Mouse (Mus musculus) thymus, adult 18-20 months (tissue): ENCODE results near the gene Bcl2.
"Not testable (repeated sequence)": the region's sequence is repeated elsewhere in the genome, so short reads cannot be mapped to it uniquely, and the experiment has no call there.

Experiments used
- DNase-seq, 2 experiments: peaks; one replicate each; pipeline ENCODE4 v3.0.0; 2022; ENCODE audit warnings: mixed read lengths in 2 of 2

The Bcl2 gene

DNA sequence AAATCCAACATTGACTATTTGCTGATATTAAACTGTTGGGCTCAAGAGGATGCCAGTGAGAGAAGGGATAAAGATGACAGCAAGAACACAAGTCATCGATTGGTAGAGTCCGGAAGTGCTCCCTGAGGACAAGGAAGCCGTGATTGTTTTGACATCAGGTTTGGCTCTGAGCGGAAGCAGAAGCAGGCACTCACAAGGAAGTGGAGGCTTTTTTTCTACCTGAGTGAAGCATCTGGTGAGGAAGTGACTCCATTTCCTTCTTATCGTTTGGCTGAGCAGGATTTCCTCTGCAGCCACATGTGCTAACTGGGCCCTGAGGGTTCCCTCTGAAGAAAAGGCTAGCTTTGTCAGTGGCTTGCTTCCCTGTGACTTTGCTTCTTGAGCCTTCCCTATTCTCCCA lies 165.0 kb downstream of the Bcl2 start:
- DNase-seq: peak in 1 of 2 experiments; percentile 25

DNA sequence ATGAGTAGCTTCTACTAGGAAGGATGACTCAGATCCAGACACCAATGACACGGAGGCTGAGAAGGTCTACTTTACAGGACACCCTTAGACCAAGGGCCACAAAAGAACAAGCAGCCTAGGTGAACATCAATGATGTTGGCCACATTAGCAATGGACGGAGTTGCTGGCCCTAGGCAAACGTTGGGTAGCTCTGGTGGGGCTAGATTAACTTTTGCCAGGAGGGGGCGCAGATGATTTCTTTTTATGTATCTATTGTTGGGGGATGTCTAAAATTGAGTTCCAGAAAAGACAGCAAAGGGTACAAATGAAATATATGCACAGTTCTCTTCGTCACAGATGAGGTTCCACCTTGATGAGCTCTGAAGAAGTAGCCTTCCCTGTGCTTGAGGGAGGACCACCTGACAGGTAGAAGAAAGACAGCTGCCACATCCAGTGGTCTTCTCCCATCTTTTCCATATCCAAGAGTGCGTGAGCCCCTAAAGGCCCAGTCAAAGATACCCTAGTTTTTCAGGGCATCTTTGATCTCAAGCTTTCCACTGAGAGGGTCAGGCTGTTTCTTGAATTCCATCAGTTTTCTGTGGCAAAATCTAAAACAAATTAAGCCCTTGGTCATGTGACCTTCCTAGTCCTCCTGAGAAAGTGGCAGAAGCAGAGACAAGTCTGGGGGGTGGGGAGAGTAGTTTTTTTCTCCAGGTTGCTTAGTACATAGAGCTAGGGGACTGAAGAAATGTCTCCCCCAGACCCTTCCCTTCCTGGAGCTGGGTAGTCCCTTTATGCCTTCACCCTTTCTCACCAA lies 169.1 kb downstream of the Bcl2 start:
- DNase-seq: peak in 1 of 2 experiments; percentile 31

DNA sequence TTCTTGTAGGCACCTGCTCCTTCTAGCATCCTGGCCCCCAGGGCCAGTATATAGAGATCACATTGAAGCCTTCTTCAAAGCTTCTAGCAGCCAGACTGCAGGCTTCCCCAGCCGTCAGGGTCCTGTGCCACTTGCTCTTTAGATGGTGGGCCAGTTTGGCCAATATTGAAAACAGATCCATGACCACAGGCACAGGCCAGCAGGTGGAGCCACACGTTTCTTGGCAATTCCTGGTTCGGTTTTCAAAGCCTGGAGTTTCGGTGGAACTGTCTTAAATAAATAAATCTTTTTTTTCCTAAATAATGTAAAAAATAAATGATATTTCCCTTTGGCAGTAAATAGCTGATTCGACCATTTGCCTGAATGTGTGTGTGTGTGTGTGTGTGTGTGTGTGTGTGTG lies 171.3 kb downstream of the Bcl2 start:
- DNase-seq: no peak

DNA sequence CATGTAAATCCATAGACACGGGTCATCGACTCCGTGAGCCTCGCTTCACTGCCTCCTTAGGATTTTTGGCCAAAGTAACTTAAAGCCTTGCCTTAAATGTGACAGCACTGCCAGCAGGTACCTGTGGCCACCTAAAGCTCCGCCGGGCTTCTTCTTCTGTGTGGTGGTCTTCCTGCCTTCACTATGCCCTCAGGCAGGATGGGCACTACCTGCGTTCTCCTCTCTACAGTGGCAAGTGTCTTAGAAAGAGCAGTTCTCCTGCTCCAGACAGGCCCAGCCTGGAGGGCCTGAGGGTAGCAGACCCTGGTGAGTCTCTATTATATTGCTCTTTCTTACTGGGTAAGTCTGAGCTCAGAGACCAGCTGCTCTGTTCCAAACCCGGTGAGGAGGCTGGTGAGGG lies 172.2 kb downstream of the Bcl2 start:
- DNase-seq: no peak

DNA sequence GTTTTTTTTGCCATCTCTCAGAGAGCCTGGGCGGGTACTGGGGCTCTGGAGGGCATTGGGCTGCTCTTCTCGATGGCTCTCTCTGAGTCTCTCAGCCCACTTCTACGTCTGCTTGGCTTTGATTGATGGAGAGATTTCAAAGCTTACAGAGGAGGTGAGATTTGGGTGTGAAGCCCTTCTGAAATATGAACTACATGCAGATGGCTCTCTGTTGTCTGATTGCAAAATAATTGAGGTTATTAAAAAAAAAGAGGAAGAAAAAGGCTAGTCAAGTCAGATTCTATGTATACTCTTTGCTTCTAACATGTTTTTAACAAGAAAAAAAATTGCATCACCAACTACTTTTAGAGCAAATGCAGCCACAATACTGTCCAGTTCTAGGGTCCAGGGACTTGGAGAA lies 173.9 kb downstream of the Bcl2 start:
- no peak for DNase-seq

DNA sequence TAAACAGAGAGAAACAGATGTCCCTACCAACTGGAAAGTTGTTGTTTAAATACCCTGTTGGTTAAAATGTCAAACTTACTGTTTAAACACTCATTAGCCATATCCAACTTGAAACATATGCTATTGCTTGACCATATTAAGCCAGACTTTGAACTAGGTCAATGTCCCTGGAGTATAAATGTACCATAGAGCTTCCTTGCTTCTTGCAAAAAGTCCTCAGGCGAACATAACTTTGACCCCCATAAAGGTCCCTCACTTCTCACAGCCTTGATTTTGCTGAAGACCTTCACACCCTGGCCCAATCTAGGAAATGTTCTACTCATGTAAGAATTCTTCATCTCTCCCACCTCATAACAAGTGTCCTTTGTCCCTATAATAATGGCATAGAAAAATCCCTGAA lies 175.0 kb downstream of the Bcl2 start:
- DNase-seq: no peak

DNA sequence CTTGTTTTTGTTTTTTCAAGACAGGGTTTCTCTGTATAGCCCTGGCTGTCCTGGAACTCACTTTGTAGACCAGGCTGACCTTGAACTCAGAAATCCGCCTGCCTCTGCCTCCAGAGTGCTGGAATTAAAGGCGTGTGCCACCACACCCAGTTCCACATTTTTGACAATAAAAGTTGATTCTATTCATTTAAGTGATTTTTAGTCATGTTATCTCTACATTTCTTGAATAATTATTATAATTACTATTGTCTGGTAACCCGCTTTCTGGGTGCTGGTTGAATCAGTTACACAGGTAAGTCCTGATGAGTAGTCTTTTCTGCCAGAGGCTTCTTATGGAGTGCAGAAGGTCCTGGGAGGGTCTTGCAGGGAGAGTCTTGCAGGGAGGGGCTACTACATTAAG lies 179.2 kb downstream of the Bcl2 start:
- DNase-seq: not testable (repeated sequence)

DNA sequence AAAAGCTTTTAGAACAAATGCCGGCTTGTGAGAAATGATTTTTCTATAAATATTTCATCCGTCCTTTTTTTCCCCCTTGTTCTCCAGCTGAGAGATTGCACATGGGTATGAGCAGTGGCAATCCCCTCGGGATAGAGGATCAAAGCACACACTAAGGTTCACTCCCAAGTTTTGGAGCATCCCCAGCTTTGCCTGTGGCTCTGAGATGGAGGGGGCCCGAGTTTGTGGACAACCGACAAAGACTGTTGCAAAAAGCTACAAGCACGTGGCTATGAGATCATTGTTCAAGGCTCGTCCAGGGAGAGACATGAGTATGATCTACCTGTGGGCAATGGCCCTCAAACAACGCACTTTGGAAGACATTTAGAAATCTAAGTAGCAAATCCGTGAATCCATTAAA lies 184.5 kb downstream of the Bcl2 start:
- DNase-seq: no peak

DNA sequence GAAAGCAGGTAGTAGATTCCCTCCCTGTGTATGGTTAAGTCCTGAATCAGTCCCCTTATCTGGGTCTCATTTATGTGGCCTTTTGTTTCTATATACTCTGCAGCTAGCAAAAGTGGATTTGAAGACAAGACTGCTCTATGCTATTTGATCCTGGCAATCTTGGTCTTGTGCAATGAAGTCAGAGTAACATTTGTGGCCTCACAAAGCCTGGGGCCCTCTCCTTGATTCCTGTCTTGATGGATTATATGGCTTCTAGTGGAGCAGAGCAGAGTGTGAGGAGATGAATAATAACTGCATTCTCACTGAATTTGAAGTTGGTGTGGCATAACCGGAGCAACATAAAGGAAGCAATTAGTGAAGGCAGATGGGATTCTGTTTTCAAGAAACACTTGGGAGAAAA lies 186.5 kb downstream of the Bcl2 start:
- DNase-seq: no peak

DNA sequence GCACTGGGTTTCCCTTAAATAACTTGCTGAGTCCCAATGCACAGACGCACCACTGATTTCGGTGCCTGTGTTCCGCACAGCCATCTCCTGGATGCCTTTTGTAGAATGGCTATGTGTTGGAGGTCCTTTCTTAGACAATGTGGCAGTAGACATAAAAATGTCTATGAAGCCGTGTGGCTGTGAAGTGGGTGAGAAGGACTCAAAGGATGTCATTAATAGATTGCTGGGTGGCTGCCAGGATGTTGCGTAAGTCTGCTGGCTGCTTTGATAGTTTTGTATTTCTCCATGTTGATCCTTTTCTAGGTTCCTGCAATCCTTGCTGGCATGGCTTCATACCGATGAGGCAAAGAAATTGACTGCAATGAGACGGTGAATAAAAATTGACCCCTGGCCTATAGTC lies 187.3 kb downstream of the Bcl2 start:
- no peak for DNase-seq

DNA sequence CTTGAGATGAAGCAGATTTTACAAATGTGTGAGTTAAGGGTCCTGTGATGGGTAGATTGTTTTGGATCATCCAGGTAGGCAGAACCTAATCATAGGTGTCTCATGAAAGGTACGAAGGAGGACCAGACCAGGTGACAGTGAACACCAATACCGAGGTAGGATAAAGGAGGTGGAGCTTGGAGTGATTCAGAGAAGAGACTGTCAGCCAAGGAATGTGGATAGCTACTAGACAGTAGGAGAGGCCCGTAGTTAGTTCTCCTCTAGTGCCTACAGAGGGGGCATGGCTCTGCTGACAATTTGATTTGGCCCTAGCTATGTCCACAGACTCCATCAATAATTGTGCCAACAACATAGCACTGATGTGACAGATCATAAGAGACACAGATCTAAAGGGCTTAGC lies 188.0 kb downstream of the Bcl2 start:
- DNase-seq: no peak

DNA sequence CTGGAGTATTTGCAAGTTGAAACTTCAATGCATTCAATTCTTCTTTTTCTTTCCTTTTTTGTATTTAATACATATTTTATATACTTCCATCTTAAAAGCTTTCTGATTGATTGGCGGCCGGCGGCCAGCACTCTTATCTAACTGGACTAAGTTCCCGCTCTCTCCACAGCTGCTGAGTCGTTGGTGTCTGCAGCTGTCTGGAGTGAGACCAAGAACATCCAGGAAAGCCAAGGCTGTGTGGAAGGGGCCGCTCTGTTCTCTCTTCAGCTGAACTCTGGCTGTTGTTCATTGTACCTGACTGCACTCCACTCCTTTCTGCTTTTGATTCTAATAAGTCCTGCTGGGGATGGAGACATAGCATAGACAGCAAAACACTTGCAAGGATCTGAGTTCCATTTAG lies 190.3 kb downstream of the Bcl2 start:
- no peak for DNase-seq

DNA sequence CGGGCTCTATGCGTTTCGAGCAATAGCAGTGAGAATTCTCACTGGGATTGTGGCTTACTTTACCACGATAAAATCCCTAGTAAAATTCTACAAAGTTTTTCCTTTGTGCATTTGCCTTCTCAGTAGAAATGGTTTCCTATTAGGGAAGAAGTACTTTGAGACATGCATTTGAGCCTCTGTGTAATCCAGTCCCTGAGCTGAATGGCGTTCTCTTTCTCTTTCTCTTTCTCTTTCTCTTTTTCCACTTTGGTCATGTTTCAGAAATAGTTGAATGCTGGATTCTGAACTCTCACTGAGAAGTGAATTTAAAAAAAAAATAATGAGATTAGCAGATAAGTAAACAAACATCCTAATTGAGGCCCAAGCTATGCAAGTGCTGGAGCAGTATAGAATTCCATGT lies 191.1 kb downstream of the Bcl2 start:
- DNase-seq: no peak

DNA sequence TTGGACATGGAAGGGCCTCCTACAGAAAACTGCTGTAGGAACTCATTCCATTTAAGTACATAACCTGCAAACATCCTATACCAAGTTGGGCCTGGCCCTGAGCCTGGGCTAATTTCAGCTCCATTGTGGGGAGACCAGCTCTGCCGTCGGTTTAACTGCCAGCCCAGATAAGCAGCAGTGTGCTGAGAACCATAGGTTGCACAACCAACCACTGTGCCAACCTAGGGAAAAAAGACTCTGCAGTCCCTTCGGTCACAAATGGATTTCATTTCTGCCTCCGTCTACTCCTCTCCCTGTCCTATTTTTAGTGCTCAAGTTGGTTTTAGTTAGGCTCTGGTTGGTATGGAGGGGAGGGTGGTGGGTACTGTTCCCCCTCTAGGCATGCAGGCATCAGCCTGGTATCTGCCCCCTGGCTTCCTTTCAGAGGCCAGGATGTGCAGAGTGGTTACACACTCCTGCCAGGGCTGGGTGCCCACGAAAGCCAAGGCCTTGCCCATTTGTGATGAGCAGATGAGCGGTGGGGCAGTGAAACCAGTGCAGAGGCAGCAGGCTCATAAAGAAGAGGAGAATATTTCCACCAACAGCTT lies 196.4 kb downstream of the Bcl2 start:
- DNase-seq: no peak

DNA sequence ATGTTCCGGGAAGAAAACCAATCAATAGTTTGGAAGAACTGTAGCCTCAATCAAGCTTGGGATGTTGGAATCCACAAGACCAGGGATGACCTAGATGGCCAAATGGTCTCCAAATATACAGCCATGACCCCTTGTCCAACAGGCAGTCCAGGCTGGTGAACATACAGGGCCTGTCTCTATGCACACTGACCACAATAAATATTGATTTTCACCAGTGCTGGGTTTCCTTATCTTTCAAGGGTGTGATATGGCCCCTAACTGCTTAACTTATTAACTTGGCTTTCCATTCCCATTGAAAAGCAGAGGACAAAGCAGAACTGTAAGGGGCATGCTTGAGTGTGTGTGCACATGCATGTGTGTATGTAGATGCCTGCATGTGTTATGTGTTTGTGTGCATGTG lies 197.0 kb downstream of the Bcl2 start:
- no peak for DNase-seq

DNA sequence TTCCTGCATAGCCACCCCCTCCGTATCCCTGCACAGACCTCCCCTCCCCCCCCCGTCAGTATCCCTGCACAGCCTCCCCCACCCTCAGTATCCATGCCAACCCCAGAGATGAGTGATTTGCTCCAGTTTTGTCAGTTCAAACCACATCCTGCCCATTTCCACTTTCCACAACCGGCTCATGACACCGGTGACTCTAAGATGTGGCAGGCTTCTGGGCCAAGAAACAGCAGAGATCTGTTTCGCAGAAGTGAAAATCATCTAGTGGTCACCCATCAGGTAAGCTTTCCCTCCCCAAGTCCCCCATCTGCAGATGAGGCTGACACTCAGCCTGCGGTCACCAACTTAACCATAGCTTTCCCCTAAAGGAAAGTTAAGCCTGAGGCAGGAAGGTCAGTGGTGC lies 198.5 kb downstream of the Bcl2 start:
- peak; percentile 17 to 57 for DNase-seq

DNA sequence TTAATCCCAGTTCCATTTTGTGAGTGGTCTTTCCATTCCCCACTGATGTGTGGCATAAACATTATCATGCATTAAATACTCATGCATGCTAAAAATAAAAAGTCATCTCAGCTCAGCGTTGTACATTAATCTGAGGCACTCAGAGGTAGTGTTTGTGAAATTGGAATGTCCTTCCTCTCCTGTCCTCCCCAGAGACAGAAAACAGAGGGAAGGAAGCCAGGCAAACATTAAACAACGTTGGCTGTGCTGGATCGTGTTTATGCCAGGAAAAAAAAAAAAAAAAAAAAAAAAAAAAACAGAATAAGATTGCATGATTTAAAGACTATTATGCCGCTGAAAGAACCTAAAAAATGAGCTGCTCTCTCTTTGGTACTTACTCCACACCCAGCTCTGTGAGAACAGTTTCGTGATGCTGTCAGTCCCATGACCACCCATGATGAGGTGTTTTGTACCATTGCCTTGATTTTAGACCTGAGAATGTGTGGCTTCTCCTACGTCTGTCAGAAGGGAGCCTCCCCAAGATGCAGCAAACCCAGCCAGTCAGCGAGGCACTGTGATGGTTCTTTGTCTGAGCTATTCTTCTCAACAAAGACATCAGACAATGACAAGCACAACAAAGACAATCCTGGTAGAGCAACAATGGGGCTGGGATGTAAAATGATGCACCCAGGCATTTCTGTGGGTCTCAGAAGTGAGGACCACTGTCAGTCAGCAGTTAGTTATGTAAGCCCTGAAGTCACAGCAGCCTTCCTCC lies 200.0 kb downstream of the Bcl2 start:
- DNase-seq: no peak

DNA sequence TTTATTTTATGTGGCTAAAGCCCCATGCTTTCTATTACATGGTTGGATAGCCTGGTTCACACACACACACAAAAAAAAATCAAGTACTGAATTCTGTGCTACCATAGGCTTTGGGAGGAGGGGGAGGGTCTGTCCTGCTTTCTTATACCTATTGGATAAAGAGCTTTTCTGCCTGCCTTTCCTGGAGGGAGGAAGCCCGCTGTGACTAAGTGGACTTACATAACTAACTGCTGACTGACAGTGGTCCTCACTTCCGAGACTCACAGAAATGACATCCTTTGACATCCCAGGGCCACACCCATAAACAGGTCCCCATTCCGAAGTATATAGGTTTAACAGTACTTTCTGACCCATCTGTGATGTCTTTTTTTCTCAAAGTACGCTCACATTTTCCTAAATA lies 200.6 kb downstream of the Bcl2 start:
- no peak for DNase-seq

DNA sequence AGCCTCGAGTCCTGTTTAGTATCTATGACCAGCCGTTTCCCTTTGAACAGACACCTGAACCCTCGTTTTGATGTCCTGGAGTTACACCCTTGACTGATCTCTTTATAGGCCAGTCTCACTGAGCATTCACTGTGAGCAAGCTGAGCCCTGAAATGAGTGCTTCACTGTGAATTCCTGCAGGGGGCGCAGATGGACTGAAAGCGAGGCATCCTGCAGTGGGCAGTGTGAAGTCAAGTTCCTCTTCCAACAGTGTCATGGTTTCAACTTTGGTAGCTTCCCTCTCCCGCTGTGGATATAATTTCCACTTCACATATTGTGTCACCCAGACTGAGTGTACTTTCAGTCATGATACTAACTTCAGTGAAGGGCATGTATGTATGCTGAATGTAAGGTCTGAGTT lies 202.5 kb downstream of the Bcl2 start:
- peak; percentile 54 to 63 for DNase-seq

DNA sequence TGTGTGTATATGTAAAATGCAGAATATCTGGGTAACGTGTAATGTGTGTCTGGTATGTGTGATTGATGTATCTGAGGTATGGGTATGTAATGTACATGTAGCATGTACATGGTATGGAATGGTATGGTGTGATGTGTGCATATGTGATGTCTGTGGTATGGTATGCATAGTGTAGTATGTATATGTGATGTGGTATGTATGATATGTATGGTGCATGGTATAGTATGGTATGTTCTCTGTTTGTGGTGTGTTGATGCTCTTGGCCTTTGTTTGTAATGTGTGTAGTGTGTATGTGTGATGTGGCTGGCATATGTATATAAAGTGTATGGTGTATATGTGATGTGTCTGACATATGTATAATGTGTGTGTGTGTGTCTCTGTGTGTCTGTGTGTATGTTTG lies 206.5 kb downstream of the Bcl2 start:
- no peak for DNase-seq

DNA sequence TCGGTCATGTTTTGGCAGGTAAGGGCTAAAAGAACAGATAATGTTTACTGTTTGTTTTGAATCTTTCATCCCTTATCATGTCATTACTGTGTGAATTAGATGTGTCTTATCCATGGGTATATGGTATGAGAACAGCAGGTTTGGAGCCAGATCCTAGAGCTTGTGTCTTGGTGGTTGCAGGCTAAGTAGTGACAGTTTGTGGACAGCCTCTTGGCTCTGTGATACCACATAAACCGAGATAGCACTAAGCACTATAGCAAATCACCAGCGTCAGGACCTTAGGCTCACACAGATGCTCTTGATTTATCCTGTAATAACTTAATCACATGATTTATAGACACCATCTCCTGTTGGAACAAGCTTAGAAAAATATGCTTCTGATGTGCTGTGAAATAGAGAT lies 210.2 kb downstream of the Bcl2 start:
- DNase-seq: no peak

DNA sequence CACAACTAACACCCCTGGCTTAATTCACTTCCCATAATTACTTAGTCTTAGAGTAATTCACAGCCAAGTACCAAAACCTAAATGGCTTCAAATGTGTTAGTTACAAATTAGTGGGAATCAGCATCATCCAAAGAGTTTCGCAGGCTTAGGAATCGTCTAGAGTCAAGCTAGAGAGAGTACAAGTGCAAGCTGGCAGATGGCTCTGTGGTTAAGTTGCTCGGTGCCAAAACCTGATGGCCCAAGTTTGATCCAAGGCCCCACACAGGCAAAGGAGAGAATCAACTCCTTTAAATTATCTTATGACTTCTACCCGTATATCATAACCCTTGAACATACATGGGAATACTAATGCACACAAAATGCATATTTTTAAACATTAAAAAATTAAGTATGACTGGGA lies 210.7 kb downstream of the Bcl2 start:
- no peak for DNase-seq

DNA sequence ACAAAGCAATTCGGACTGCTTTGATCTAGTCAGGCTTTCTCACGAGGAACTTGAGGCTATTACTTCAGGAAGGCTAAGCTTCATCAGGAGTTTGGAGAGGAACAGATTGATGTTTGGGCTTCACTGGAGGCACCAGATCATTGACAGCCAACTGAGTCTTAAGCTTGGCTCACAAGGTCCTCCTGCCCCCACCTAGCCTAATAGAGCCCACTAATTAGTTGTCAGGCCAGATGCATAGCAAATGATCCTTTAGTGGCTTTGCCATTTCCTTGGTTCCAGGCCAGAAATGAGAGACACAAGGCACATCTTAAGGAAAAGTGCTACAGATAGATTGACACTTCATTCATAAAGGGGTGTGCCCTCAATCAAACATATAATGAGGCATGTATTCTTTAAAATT lies 216.1 kb downstream of the Bcl2 start:
- no peak for DNase-seq
